In the genomic region with DNA sequence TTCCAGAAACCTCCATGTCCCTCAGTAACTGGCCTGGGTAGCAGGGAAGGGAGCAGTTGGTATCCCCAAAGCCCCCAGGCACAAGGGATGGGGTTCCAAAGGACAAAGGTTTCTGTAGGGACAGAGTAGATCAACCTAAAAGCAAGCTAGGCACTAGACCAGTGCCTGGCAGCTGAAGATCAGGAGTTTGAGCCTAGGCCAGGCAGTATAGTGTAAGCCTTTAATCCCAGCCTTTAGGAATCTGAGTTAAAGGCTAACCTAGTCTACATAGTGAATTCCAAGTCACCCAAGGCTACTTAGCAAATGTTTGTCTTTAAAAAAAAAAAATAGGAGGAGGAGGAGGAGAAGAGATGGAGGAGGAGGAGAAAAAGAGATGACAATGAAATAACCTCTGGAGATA, we compare ENCODE assay signal across 12 mouse cellular contexts. TPM values are rescaled to one million over a fixed set of nuclear protein-coding genes. Genes with fewer than 3 reads are reported as not detected.
DNase-seq lines count a peak whose midpoint lies in the region; ATAC-seq and TF ChIP-seq lines count a peak whose summit lies in the region.
"Had no signal": no experiment of that assay in that cellular context is flagged by ENCODE, and none has a peak within 500 bp of the region (broad histone marks: within the 10 kb centered on the region; RNA-seq: fewer than 3 reads in every experiment).

No protein-coding gene starts in this region.

- H3K4me2 ChIP-seq in heart, postnatal 0 days (ENCODE audit: low read depth, low read length) = no peak overlapping the region
- H3K4me2 ChIP-seq in lung, postnatal 0 days (replicated peaks; ENCODE audit: low read depth, low read length) = no peak overlapping the region
- H3K4me2 ChIP-seq in embryonic facial prominence, embryonic 12.5 days (replicated peaks) = no peak overlapping the region
- H3K4me2 ChIP-seq in limb, embryonic 13.5 days (replicated peaks) = no peak overlapping the region
- H3K4me2 ChIP-seq: hindbrain, embryonic 15.5 days; stomach, embryonic 15.5 days had no signal

- TF ChIP-seq EP300 in heart, postnatal 0 days (IDR thresholded peaks at IDR 0.05; ENCODE audit: low read depth) = no peak
- TF ChIP-seq EP300 in lung, postnatal 0 days (IDR thresholded peaks at IDR 0.05) = no peak

- H3K27me3 ChIP-seq in heart, postnatal 0 days (ENCODE audit: control insufficient read depth, insufficient read depth, low read length) = no peaks in the 10 kb centered on the region
- no peaks in the 10 kb centered on the region for H3K27me3 ChIP-seq in lung, postnatal 0 days (replicated peaks; ENCODE audit: insufficient read depth, low read length)
- no peaks in the 10 kb centered on the region for H3K27me3 ChIP-seq in embryonic facial prominence, embryonic 12.5 days
- H3K27me3 ChIP-seq in limb, embryonic 13.5 days = no peaks in the 10 kb centered on the region
- H3K27me3 ChIP-seq: hindbrain, embryonic 15.5 days; stomach, embryonic 15.5 days had no signal

- no peaks in the 10 kb centered on the region for H3K9me3 ChIP-seq in heart, postnatal 0 days (replicated peaks; ENCODE audit: control insufficient read depth, low read length)
- H3K9me3 ChIP-seq in lung, postnatal 0 days (ENCODE audit: low read length) = no peaks in the 10 kb centered on the region
- no peaks in the 10 kb centered on the region for H3K9me3 ChIP-seq in embryonic facial prominence, embryonic 12.5 days
- H3K9me3 ChIP-seq in limb, embryonic 13.5 days = no peaks in the 10 kb centered on the region
- H3K9me3 ChIP-seq: hindbrain, embryonic 15.5 days; stomach, embryonic 15.5 days had no signal

- TF ChIP-seq CTCF in heart, postnatal 0 days (IDR thresholded peaks at IDR 0.05; ENCODE audit: low read depth) = no peak
- no peak for TF ChIP-seq CTCF in lung, postnatal 0 days (IDR thresholded peaks at IDR 0.05)
- no peak for TF ChIP-seq CTCF in lung, adult 2 months (IDR thresholded peaks at IDR 0.05; ENCODE audit: insufficient read depth, low read length)

- H3K27ac ChIP-seq in heart, postnatal 0 days (ENCODE audit: low read depth) = 0 out of 2 replicates have a peak overlapping the region, but pooled peaks have one; percentile 76
- peak overlapping the region; percentile 76; the same call in 1 of the 2 replicates for H3K27ac ChIP-seq in lung, postnatal 0 days (ENCODE audit: low read length)
- peak overlapping the region; percentile 3; the same call in 1 of the 2 replicates for H3K27ac ChIP-seq in embryonic facial prominence, embryonic 12.5 days
- peak overlapping the region; percentile 11; the same call in 1 of the 2 replicates for H3K27ac ChIP-seq in limb, embryonic 13.5 days
- H3K27ac ChIP-seq: hindbrain, embryonic 15.5 days had no signal

- no peak for TF ChIP-seq POLR2A in lung, adult 2 months (IDR thresholded peaks at IDR 0.05; ENCODE audit: borderline replicate concordance, extremely low read depth, low read depth, low read length)

- intact Hi-C loops in heart, postnatal 25 days (cut with DNase I) = loop anchor here (5.0 kb wide), 2 partner anchors 42 to 58 kb away; a partner anchor contains a TSS

- no peak for DNase-seq in heart, postnatal 0 days (ENCODE audit: low spot score)
- DNase-seq in heart, postnatal 25 days (ENCODE audit: low spot score) = no peak
- DNase-seq in lung, postnatal 0 days (ENCODE audit: low spot score) = no peak
- DNase-seq in lung, adult 2 months = no peak
- no peak for DNase-seq in thymus, postnatal 4 days
- DNase-seq in embryo, embryonic 11 days = no peak
- DNase-seq: adrenal gland, adult 8-10 months; lung, postnatal 10 days had no signal

- no peaks in the 10 kb centered on the region; the same call in 1 of the 2 replicates for H3K36me3 ChIP-seq in heart, postnatal 0 days (replicated peaks; ENCODE audit: control insufficient read depth, insufficient read depth, low read length)
- no peaks in the 10 kb centered on the region for H3K36me3 ChIP-seq in lung, postnatal 0 days (ENCODE audit: insufficient read depth, low read length)
- no peaks in the 10 kb centered on the region for H3K36me3 ChIP-seq in embryonic facial prominence, embryonic 12.5 days
- peaks cover 11% of the 10 kb centered on the region for H3K36me3 ChIP-seq in limb, embryonic 13.5 days
- H3K36me3 ChIP-seq: hindbrain, embryonic 15.5 days; stomach, embryonic 15.5 days had no signal

- H3K4me3 ChIP-seq in heart, postnatal 0 days (ENCODE audit: low read depth, low read length) = no peak overlapping the region
- H3K4me3 ChIP-seq in lung, postnatal 0 days (ENCODE audit: low read depth, low read length) = no peak overlapping the region
- H3K4me3 ChIP-seq in lung, adult 2 months (replicated peaks; ENCODE audit: extremely low read depth, low read depth, low read length) = no peak overlapping the region
- no peak overlapping the region for H3K4me3 ChIP-seq in embryonic facial prominence, embryonic 12.5 days
- H3K4me3 ChIP-seq in limb, embryonic 13.5 days = no peak overlapping the region
- H3K4me3 ChIP-seq: hindbrain, embryonic 15.5 days; stomach, embryonic 15.5 days had no signal

- H3K9ac ChIP-seq in heart, postnatal 0 days (replicated peaks; ENCODE audit: low read depth, low read length) = no peak overlapping the region
- no peak overlapping the region for H3K9ac ChIP-seq in lung, postnatal 0 days (replicated peaks; ENCODE audit: low read depth)
- no peak overlapping the region for H3K9ac ChIP-seq in embryonic facial prominence, embryonic 12.5 days
- H3K9ac ChIP-seq in limb, embryonic 13.5 days = peak overlapping the region; percentile 26; the same call in 1 of the 2 replicates
- H3K9ac ChIP-seq: hindbrain, embryonic 15.5 days; stomach, embryonic 15.5 days had no signal

- ATAC-seq in heart, postnatal 0 days (ENCODE audit: insufficient read depth, low read depth) = no peak
- ATAC-seq in lung, postnatal 0 days = no peak
- no peak for ATAC-seq in embryonic facial prominence, embryonic 12.5 days (ENCODE audit: insufficient number of reproducible peaks, insufficient read depth, low FRiP score, low TSS enrichment)
- ATAC-seq in limb, embryonic 13.5 days (ENCODE audit: low FRiP score, low read depth) = no peak

- H3K4me1 ChIP-seq in heart, postnatal 0 days (ENCODE audit: control insufficient read depth, insufficient read depth) = peaks cover 83% of the 10 kb centered on the region
- H3K4me1 ChIP-seq in lung, postnatal 0 days (ENCODE audit: insufficient read depth, low read depth, low read length) = peaks cover 73% of the 10 kb centered on the region
- peaks cover 77% of the 10 kb centered on the region for H3K4me1 ChIP-seq in lung, adult 2 months (ENCODE audit: control insufficient read depth, insufficient read depth, low read length)
- peaks cover 82% of the 10 kb centered on the region for H3K4me1 ChIP-seq in embryonic facial prominence, embryonic 12.5 days
- H3K4me1 ChIP-seq in limb, embryonic 13.5 days = peaks cover 99% of the 10 kb centered on the region

RNA-seq across cellular contexts. Expression of a gene that starts 33.6 kb away (rescaled TPM):
- total RNA-seq in heart, postnatal 0 days (2014; rRNA removed; ENCODE audit: low replicate concordance) = 53.2 and 60.6 TPM in 2 replicates
- 7.7 and 9.3 TPM in 2 replicates for polyA plus RNA-seq in heart, postnatal 0 days (2015; fragmentation: Nextera tagmentation; extraction: Ambion mirVana)
- total RNA-seq in heart, postnatal 25 days (2021) = 10 to 100 TPM; 55.0 to 63.9 TPM
- polyA plus RNA-seq in lung, postnatal 0 days (2015; fragmentation: Nextera tagmentation; extraction: Ambion mirVana) = 22.6 and 23.2 TPM in 2 replicates
- polyA plus RNA-seq in lung, adult 2 months (2012; rRNA removed) = 105 and 115 TPM in 2 replicates
- 16.8 and 17.7 TPM in 2 replicates for polyA plus RNA-seq in embryonic facial prominence, embryonic 12.5 days (2016; fragmentation: Nextera tagmentation; extraction: Ambion mirVana)
- polyA plus RNA-seq in limb, embryonic 13.5 days (2015; fragmentation: Nextera tagmentation; extraction: Ambion mirVana) = 24.4 and 24.8 TPM in 2 replicates

Comparison
In these comparisons a context has a peak if more than half of its experiments do, and no peak if none do; other contexts are left out.
1. H3K27ac ChIP-seq: peak in every context shown above with its lines; median percentile 76 in heart, postnatal 0 days; 76 in lung, postnatal 0 days; 11 in limb, embryonic 13.5 days; 3 in embryonic facial prominence, embryonic 12.5 days.